Mouse (Mus musculus) yolk sac, embryonic 10.5 days (tissue): ENCODE results near the gene Txnrd3.

Experiments
- DNase-seq: peaks from one replicate; pipeline ENCODE4 v3.0.0-alpha.2; 2017; ENCODE audit warnings: low spot score

Gene Txnrd3

GRCm38 (mm10) chr6:89658342-89658741, 14.6 kb downstream of the Txnrd3 start:
- DNase-seq, result no peak

GRCm38 (mm10) chr6:89658931-89659330, 15.1 kb downstream of the Txnrd3 start:
- no peak for DNase-seq

- DNase-seq, result no peak
Measured at GRCm38 (mm10) chr6:89659692-89660423, 16.1 kb downstream of the Txnrd3 start.

- DNase-seq, result no peak
Measured at GRCm38 (mm10) chr6:89660490-89660889, 16.7 kb downstream of the Txnrd3 start.

- DNase-seq, result no peak
Measured at GRCm38 (mm10) chr6:89662521-89662920, 18.7 kb downstream of the Txnrd3 start.

GRCm38 (mm10) chr6:89665155-89665554, 21.4 kb downstream of the Txnrd3 start:
- no peak for DNase-seq

- no peak for DNase-seq
Measured at GRCm38 (mm10) chr6:89665667-89666066, 21.9 kb downstream of the Txnrd3 start.

GRCm38 (mm10) chr6:89666976-89667375, 23.2 kb downstream of the Txnrd3 start:
- no peak for DNase-seq

- DNase-seq, result no peak
Measured at GRCm38 (mm10) chr6:89669556-89669955, 25.8 kb downstream of the Txnrd3 start.

- no peak for DNase-seq
Measured at GRCm38 (mm10) chr6:89671431-89671830, 27.6 kb downstream of the Txnrd3 start.

- no peak for DNase-seq
Measured at GRCm38 (mm10) chr6:89672641-89673040, 28.9 kb downstream of the Txnrd3 start.

GRCm38 (mm10) chr6:89673135-89673780, 29.5 kb downstream of the Txnrd3 start:
- DNase-seq, result no peak

- no peak for DNase-seq
Measured at GRCm38 (mm10) chr6:89678522-89678921, 34.7 kb downstream of the Txnrd3 start.

- DNase-seq, result peak; percentile 42
Measured at GRCm38 (mm10) chr6:89679291-89679835, 35.6 kb downstream of the Txnrd3 start.

- DNase-seq, result peak; percentile 70
Measured at GRCm38 (mm10) chr6:89680155-89680554, 36.4 kb downstream of the Txnrd3 start.

GRCm38 (mm10) chr6:89684231-89684630, 40.4 kb downstream of the Txnrd3 start:
- DNase-seq, result no peak

- DNase-seq, result no peak
Measured at GRCm38 (mm10) chr6:89687100-89687499, 43.3 kb downstream of the Txnrd3 start.

- no peak for DNase-seq
Measured at GRCm38 (mm10) chr6:89706624-89707023, 62.8 kb downstream of the Txnrd3 start.

- no peak for DNase-seq
Measured at GRCm38 (mm10) chr6:89707240-89707639, 63.5 kb downstream of the Txnrd3 start, which contains the start of gene Vmn1r40. Vmn1r40 (plus strand) TSS chr6:89707540.

GRCm38 (mm10) chr6:89718051-89718450, 74.3 kb downstream of the Txnrd3 start:
- no peak for DNase-seq
